Mouse (Mus musculus) heart, postnatal 4 days (tissue): ENCODE results near the gene Rundc3a. TPM values are rescaled to one million over a fixed set of nuclear protein-coding genes. Genes with fewer than 3 reads are reported as not detected.
"Not testable (repeated sequence)": the region's sequence is repeated elsewhere in the genome, so short reads cannot be mapped to it uniquely, and the experiment has no call there.

Source experiments
- DNase-seq: peaks from one replicate; pipeline ENCODE4 v3.0.0; 2021
- total RNA-seq, 2 experiments: library from RNA; stranded (reverse); gene quantifications; 2 replicates each; pipeline ENCODE4 v1.2.3; 2021

Rundc3a gene
- total RNA-seq, 2 experiments from 2014 or later, result 0.50 to 1.9 TPM

DNA sequence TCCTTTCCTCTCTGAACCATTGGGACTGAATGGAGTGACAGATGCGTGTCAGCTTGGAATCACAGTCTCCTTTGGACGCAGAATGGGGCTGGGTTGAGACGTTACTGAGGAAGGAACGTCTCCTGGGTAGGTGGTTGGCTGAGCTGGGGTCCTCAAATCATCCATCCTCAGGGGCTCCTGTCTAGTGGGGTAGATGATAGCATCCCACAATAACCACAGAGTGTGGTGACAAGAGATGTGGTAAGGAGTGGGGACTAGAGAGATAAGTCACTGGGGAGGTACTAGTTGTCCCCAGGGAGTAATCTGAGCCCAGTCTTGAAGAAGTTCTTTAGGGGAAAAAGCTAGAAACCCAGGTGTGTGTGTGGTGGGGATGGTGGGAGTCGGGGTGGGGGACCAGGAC lies 24.9 kb upstream of the Rundc3a start:
- DNase-seq, result no peak

DNA sequence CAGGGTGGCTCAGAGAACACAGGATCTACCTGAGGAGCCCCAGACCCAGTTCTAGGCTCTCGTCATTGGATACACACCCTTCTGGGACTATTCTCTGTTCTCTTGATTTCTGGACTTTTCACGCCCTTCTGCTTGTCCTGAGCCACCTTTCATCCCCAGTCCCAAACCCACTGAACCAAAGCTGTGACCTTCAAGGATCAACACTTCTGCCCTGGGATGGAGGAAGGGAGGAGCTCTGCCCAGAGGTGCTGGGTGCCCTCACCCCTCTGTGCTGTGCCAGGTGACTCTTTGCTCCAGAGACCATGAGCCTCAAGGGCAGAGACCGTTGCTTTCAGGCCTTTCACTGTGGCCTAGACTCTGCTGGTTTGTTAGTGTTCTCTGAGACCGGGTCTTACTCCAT lies 23.9 kb upstream of the Rundc3a start:
- DNase-seq, result no peak

- no peak for DNase-seq
Measured at GRCm38 (mm10) chr11:102370285-102370684, 22.9 kb upstream of the Rundc3a start.

DNA sequence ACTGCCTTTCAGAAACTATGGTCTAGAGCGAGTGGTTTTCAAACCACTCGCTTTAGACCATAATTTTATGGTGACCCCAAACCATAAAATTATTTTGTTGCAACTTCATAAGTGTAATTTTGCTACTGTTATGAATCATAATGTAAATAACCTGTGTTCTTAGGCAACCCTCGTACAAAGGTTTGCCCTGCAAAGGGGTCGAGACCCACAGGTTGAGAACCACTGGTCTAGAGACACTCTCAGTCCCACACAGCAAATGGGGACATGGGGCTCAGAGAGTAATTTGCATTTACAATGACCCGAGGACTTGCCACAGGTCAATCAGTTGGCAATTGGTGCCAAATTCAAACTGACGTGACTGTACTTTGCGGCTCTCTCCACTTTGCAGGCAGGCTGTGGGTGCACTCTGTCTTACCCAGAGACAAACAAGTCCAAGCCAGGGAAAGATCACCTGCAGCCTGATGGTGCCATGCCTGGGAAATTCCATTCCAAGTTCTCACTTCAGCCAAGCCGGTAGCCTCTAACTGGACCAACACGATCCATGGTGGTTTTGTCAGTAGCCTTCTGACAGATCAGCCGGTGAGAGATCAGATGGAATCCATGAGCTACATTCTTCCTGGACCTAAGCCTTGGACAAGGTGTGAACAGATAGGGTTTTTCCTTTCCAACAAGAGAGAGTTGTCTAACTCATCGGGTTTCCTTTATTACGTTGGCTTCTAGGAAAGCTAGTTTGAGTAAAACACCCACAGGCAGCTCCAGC lies 21.1 kb upstream of the Rundc3a start:
- DNase-seq, result no peak

DNA sequence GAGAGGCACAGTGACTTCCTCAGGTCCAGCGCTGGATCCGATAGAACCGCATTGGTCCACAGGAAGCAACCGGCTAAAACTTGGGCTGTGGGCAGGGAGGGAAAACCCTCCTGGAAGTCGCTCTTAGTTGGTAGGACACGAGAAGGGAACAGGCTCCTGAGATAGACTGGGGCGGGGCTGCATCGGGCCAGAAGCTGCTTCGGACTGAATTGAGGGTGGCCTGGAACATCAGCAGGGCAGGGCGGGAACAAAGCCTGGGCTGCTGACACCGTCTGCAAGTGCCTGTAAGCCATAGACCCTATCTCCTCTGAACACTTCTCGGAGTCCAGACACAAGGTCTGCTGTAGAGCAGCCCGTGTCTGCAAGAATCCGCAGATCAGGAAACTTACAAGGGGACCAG lies 20.3 kb upstream of the Rundc3a start:
- DNase-seq, result no peak

DNA sequence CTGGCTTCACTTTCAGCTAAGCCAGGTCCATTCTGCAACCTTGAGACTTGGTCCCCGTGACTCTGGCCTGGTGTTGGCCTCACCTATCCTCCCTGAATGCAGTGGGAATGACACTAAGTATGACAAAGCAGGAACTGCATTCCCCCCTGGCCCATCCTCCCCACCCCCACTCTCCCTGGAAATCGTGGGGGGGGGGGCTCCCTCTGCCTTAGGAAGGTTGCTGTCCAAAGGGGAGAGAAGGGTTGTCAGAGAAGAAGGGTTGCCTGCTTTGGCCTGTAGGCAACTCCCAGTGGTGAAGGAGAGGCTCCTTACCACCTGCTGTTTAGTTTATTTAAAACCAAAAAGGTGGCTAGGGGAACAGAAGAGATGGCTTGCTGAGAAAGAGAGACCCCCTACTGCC lies 19.6 kb upstream of the Rundc3a start:
- no peak for DNase-seq

GRCm38 (mm10) chr11:102374108-102374725 lies 19.0 kb upstream of the Rundc3a start:
- no peak for DNase-seq

DNA sequence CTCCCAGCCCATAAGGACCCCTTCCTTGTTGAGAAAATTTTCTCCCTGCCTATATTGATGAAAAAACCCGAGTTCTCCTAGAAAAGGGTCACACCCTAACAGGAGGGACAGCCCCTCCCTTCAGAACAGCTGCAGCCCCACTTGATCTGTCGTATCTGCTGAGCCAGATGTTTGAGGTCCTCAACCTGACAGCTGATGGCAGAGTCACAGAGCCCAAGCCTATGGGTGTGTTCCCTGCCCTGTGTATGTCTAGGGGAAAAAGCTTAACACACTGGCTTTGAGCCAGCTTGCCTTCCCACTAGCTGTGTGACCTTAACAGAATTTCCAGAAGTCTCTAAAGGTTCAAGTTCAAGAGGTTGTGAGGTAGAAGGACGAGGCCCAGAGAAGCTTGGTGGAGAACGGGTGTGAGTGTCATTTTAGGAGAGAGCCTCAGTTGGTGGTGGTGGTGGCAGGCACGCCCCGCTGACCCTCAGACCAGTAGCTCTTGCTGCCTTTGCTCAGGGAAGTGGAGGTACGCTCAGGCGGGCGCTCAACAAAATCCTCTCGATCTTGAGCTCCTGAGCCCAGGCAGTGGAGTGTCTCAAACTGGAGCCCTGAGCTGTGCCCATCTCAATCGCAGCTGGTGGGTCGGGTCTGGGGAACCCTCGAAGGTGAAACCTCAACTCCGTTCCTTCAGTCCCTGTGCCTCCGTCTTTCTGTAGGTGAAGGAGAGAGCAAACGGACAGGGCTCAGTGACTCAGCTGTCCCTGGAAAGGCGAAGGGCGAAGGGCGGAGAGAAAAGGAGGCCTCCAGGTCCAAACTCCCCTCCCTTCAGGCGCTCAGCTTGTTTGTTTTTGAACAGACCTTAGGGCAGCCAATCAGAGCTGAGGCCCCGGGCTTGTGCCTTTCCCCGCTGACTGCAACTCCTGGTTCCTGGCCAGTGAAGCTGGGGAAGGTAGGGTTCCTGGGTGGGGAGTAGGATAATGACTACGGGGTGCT lies 17.7 kb upstream of the Rundc3a start:
- DNase-seq, result peak; percentile 49

DNA sequence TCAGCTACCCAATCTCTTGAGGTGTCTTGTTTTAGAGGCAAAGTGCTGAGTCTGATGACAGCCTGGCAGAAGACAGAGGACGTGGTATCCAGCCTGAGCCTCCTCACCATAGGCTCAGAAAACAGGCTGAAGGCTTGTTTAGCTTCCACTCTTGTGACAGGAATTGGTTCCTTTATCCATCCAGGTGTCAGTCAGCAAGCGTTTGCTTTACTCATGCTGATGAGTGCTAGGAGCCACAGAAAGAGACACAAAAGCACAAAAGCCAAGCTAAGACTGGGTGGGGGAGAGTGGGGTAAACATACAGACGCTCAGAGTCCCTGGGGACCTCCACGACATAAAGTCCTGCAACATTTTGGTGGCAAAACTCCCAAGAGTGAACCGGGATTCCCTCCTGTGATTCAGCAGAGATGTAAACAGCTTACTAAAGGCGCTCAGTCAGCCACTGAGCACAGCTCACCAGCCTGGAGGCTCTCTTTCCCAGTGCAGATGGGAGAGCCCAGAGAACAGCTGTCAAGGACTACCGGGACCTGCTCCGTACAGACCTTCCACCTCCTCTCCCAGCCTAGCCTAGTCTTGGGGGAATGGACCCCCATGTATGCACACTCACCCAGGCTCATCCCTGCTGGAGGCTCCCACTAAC lies 16.9 kb upstream of the Rundc3a start:
- no peak for DNase-seq

- no peak for DNase-seq
Measured at GRCm38 (mm10) chr11:102377186-102377585, 16.0 kb upstream of the Rundc3a start.

GRCm38 (mm10) chr11:102380091-102380490 lies 13.1 kb upstream of the Rundc3a start:
- DNase-seq, result no peak

GRCm38 (mm10) chr11:102381341-102382100 lies 11.7 kb upstream of the Rundc3a start:
- DNase-seq, result no peak

DNA sequence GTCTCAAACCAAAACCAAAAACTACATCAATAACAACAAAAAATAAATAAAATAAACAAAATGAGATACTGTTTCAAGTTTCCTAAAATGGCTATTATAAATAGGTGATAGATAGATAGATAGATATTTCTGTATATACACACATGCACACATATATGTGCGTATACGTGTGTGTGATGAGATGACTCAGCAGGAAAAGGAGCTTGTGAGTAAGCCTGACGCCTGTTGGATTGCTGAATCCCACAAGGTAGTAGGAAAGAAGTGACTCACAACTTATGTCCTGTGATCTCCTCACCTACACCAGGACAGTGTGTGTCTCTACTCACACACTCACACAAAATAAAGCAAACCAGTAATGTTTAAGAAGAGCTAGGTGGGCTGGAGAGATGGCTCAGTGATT lies 10.4 kb upstream of the Rundc3a start:
- DNase-seq, result no peak

DNA sequence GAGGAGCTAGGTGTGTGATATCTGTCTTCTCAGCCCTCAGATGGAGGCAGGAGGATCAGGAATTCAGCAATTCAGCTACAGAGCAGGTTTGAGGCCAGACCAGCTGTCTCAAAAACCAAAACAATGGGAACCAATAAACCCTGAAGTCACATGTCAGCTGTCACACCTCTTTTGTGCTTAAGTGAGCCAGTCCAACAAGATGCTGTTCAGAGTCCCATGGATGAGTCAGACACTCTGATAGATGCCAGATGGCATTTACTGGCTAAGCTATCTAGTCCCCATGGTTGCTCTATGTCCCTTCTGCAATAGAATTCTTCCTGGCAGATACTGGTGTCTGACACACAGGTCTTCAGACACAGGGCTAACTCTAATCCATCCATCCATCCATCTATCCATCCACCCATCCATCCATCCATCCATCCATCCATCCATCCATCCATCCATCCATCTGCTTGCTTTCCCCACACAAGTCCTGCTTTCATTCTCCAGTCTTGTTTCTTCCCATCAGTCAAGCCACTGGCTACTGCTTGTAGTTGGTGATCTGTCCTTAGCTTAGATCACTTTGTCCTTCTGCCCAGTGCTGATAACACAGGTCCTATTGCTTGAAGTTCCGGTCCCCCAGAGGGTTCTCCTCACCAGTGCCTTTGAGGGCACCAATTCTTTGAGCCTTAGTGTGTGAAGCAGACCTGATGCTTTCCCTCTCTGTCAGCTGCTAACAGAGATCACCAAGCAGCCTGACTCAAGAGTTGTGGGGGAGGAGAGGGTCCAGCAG lies 9.7 kb upstream of the Rundc3a start:
- DNase-seq, result no peak

GRCm38 (mm10) chr11:102384418-102384817 lies 8.8 kb upstream of the Rundc3a start:
- DNase-seq, result no peak

- DNase-seq, result no peak
Measured at GRCm38 (mm10) chr11:102385075-102385474, 8.1 kb upstream of the Rundc3a start.

DNA sequence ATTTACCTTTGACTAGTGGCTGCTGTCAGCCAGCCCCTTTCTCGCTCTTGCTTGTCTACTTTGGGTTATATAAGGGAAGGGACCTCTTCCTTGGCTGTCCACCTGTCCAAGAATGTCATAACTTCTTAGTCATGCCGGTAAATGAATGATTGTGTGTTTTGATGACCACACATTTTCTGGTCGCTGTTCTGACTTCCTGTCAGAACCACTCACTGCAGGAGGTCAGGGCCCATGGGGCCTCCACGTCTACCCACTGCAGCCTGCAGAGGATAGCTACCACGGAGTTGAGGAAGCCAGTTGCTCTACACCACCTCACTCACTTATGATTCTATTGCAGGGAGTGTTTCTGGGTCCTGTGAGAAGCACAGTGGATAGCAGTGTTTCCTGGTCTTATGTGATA lies 7.1 kb upstream of the Rundc3a start:
- DNase-seq, result no peak

GRCm38 (mm10) chr11:102389436-102389835 lies 3.8 kb upstream of the Rundc3a start:
- not testable (repeated sequence) for DNase-seq

- no peak for DNase-seq
Measured at GRCm38 (mm10) chr11:102392441-102393237, 564 bp upstream of the Rundc3a start.
